In the genomic region with DNA sequence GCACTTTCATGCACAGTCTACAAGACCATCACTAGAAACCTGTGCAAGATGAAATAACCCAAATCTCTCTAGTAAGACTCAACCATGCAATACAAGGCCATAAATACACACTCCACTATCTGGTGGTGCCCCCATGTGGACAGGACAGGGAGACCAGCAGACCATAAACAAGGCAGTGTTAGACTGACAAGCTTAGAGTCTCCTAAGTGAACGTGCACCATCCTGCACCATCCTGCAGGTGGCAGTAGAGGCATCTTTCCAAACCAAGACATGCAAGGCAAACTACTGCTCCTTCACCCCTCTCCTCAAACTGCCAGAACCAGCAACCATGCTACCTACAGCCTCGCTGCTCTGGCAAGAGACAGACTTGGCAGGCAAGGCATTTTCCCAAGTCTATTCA, we compare ENCODE assay signal across 8 mouse cellular contexts. TPM values are rescaled to one million over a fixed set of nuclear protein-coding genes. Genes with fewer than 3 reads are reported as not detected.
DNase-seq lines count a peak whose midpoint lies in the region; ATAC-seq and TF ChIP-seq lines count a peak whose summit lies in the region.

No protein-coding gene starts in this region.

- no peaks in the 10 kb centered on the region for H3K79me2 ChIP-seq in heart, adult 2 months (replicated peaks; ENCODE audit: control insufficient read depth, insufficient read depth, low read length)

- no peak for TF ChIP-seq POLR2A in heart, adult 2 months (IDR thresholded peaks at IDR 0.05; ENCODE audit: insufficient read depth, low read depth, low read length)

- 0 out of 2 replicates have a peak, but pooled peaks have one; percentile 32 for TF ChIP-seq EP300 in heart, adult 2 months (IDR thresholded peaks at IDR 0.05; ENCODE audit: insufficient read depth, low read depth, low read length)

- DNase-seq in 3134 (ENCODE audit: extremely low read depth, insufficient read length, low spot score): peak; percentile 55
- peak; percentile 88 for DNase-seq in adrenal gland, postnatal 14 days
- peak; percentile 86 for DNase-seq in embryonic facial prominence, embryonic 11.5 days (ENCODE audit: low spot score)
- DNase-seq in heart, adult 2 months: peak; percentile 68 to 71
- peak; percentile 92 for DNase-seq in kidney, adult 9 months
- DNase-seq in spleen, postnatal 36 days (ENCODE audit: low spot score in 2 of 2): peak; percentile 75 to 82

- H3K9me3 ChIP-seq in embryonic facial prominence, embryonic 11.5 days (replicated peaks; ENCODE audit: control insufficient read depth, low read length): no peaks in the 10 kb centered on the region
- no peaks in the 10 kb centered on the region for H3K9me3 ChIP-seq in limb, embryonic 13.5 days

- peaks cover 3% of the 10 kb centered on the region for H3K36me3 ChIP-seq in embryonic facial prominence, embryonic 11.5 days (replicated peaks; ENCODE audit: control insufficient read depth, insufficient read depth, low read depth, low read length)
- H3K36me3 ChIP-seq in heart, adult 2 months (ENCODE audit: control insufficient read depth, insufficient read depth, low read length): no peaks in the 10 kb centered on the region
- H3K36me3 ChIP-seq in limb, embryonic 13.5 days: peaks cover 88% of the 10 kb centered on the region

- no peak; the same call in 1 of the 2 replicates for ATAC-seq in embryonic facial prominence, embryonic 11.5 days (replicated peaks; ENCODE audit: insufficient number of reproducible peaks, low FRiP score, low TSS enrichment, low read depth)
- ATAC-seq in limb, embryonic 13.5 days (ENCODE audit: low FRiP score, low read depth): 0 out of 2 replicates have a peak, but pooled peaks have one; percentile 54
- ATAC-seq in monocyte, adult 5-6 weeks (replicated peaks; ENCODE audit: insufficient number of reproducible peaks, low FRiP score, low TSS enrichment, poor library complexity, severe bottlenecking): peak; percentile 95

- no peaks in the 10 kb centered on the region for H3K4me1 ChIP-seq in embryonic facial prominence, embryonic 11.5 days (ENCODE audit: control insufficient read depth, insufficient read depth, low read length)
- H3K4me1 ChIP-seq in heart, adult 2 months (ENCODE audit: control insufficient read depth, insufficient read depth, low read length): no peaks in the 10 kb centered on the region
- H3K4me1 ChIP-seq in limb, embryonic 13.5 days: no peaks in the 10 kb centered on the region

- no peaks in the 10 kb centered on the region for H3K27me3 ChIP-seq in embryonic facial prominence, embryonic 11.5 days (ENCODE audit: control insufficient read depth, insufficient read depth, low read length)
- H3K27me3 ChIP-seq in heart, adult 2 months (ENCODE audit: control insufficient read depth, insufficient read depth, low read length): no peaks in the 10 kb centered on the region
- H3K27me3 ChIP-seq in limb, embryonic 13.5 days: no peaks in the 10 kb centered on the region

- H3K4me3 ChIP-seq in embryonic facial prominence, embryonic 11.5 days (ENCODE audit: low read depth, low read length): no peak overlapping the region
- no peak overlapping the region for H3K4me3 ChIP-seq in heart, adult 2 months
- no peak overlapping the region for H3K4me3 ChIP-seq in limb, embryonic 13.5 days

- intact Hi-C loops in heart, adult 2 months (cut with DNase I): loop anchor here (2.0 to 5.0 kb wide), 2 partner anchors 132 to 426 kb away; no protein-coding TSS in a partner anchor

- TF ChIP-seq CTCF in heart, adult 2 months (IDR thresholded peaks at IDR 0.05): peak; percentile 96; the same call in 1 of the 2 replicates

- no peak overlapping the region for H3K4me2 ChIP-seq in embryonic facial prominence, embryonic 11.5 days (ENCODE audit: low read depth, low read length)
- no peak overlapping the region for H3K4me2 ChIP-seq in limb, embryonic 13.5 days (replicated peaks)

- WGBS in embryonic facial prominence, embryonic 11.5 days: 16% methylated on average over 2 of the region's 2 CpGs
- 11% methylated on average over 2 of the region's 2 CpGs for WGBS in heart, adult 2 months
- WGBS in limb, embryonic 13.5 days: 16% methylated on average over 2 of the region's 2 CpGs

- no peak overlapping the region for H3K9ac ChIP-seq in embryonic facial prominence, embryonic 11.5 days (replicated peaks; ENCODE audit: low read length)
- H3K9ac ChIP-seq in heart, adult 2 months (ENCODE audit: low read depth, low read length): no peak overlapping the region
- H3K9ac ChIP-seq in limb, embryonic 13.5 days: no peak overlapping the region

- no peak overlapping the region for H3K27ac ChIP-seq in embryonic facial prominence, embryonic 11.5 days (replicated peaks; ENCODE audit: low read depth, low read length)
- no peak overlapping the region for H3K27ac ChIP-seq in heart, adult 2 months
- H3K27ac ChIP-seq in limb, embryonic 13.5 days: no peak overlapping the region

RNA-seq across cellular contexts. Expression of a gene that starts 24.3 kb away (rescaled TPM):
- 15.3 and 16.5 TPM in 2 replicates for total RNA-seq in adrenal gland, postnatal 14 days (2021)
- 55.2 and 63.0 TPM in 2 replicates for polyA plus RNA-seq in embryonic facial prominence, embryonic 11.5 days (2014; fragmentation: Nextera tagmentation; extraction: Ambion mirVana)
- 10 to 100 TPM in 1 of 2 experiments, 1 to 10 TPM in 1; 9.9 to 10.8 TPM for total RNA-seq in heart, adult 2 months (2021)
- polyA plus RNA-seq in heart, adult 2 months (2012; rRNA removed): 7.2 and 12.3 TPM in 2 replicates
- 36.3 and 36.5 TPM in 2 replicates for polyA plus RNA-seq in limb, embryonic 13.5 days (2015; fragmentation: Nextera tagmentation; extraction: Ambion mirVana)
- 9.4 to 12.3 TPM (median 10.7 TPM) in 3 replicates for total RNA-seq in monocyte, adult 5-6 weeks (2017)

RNA-seq across cellular contexts. Expression of a gene that starts 30.2 kb away (rescaled TPM):
- 1.4 and 1.5 TPM in 2 replicates for total RNA-seq in adrenal gland, postnatal 14 days (2021)
- polyA plus RNA-seq in embryonic facial prominence, embryonic 11.5 days (2014; fragmentation: Nextera tagmentation; extraction: Ambion mirVana): 4.9 and 10.2 TPM in 2 replicates
- total RNA-seq in heart, adult 2 months (2021): 100 to 1,000 TPM; 229 to 294 TPM
- 1,051 and 1,757 TPM in 2 replicates for polyA plus RNA-seq in heart, adult 2 months (2012; rRNA removed)
- polyA plus RNA-seq in limb, embryonic 13.5 days (2015; fragmentation: Nextera tagmentation; extraction: Ambion mirVana): 396 and 411 TPM in 2 replicates
- total RNA-seq in monocyte, adult 5-6 weeks (2017): not detected in 3 replicates

RNA-seq across cellular contexts. Expression of a gene that starts 58.2 kb away (rescaled TPM):
- 19.4 and 19.6 TPM in 2 replicates for total RNA-seq in adrenal gland, postnatal 14 days (2021)
- polyA plus RNA-seq in embryonic facial prominence, embryonic 11.5 days (2014; fragmentation: Nextera tagmentation; extraction: Ambion mirVana): 18.8 TPM in 2 replicates
- total RNA-seq in heart, adult 2 months (2021): 10 to 100 TPM; 40.2 to 44.2 TPM
- 19.1 and 27.6 TPM in 2 replicates for polyA plus RNA-seq in heart, adult 2 months (2012; rRNA removed)
- polyA plus RNA-seq in limb, embryonic 13.5 days (2015; fragmentation: Nextera tagmentation; extraction: Ambion mirVana): 17.0 TPM in 2 replicates
- 6.3 to 7.8 TPM (median 7.2 TPM) in 3 replicates for total RNA-seq in monocyte, adult 5-6 weeks (2017)

Comparison
In these comparisons a context has a peak if more than half of its experiments do, and no peak if none do; other contexts are left out.
1. RNA of a gene that starts 30.2 kb away (total RNA-seq): 229 to 294 TPM in heart, adult 2 months; 1.4 to 1.5 TPM in adrenal gland, postnatal 14 days and not detected in monocyte, adult 5-6 weeks; every median in the first group is over 10 times any median in the second.
2. Peak in every context shown above with its lines, with median percentiles within 50 percentile points of each other: DNase-seq.